Mouse (Mus musculus): ENCODE data around the gene Rab6a.
"Not testable (repeated sequence)": the region's sequence is repeated elsewhere in the genome, so short reads cannot be mapped to it uniquely, and the experiment has no call there.

Rab6a gene

GRCm38 (mm10) chr7:100607214-100608129, at the start of gene Rab6a:
TSS of gene Rab6a (plus strand) at chr7:100607410.
- peak; percentile 97 to 98 for DNase-seq (ENCODE audit: low spot score in 2 of 2)

- DNase-seq (ENCODE audit: low spot score in 2 of 2): no peak
Measured at GRCm38 (mm10) chr7:100559331-100559730, 47.9 kb upstream of the Rab6a start.

- DNase-seq (ENCODE audit: low spot score in 2 of 2): no peak
Measured at GRCm38 (mm10) chr7:100561861-100562587, 45.2 kb upstream of the Rab6a start.

DNA sequence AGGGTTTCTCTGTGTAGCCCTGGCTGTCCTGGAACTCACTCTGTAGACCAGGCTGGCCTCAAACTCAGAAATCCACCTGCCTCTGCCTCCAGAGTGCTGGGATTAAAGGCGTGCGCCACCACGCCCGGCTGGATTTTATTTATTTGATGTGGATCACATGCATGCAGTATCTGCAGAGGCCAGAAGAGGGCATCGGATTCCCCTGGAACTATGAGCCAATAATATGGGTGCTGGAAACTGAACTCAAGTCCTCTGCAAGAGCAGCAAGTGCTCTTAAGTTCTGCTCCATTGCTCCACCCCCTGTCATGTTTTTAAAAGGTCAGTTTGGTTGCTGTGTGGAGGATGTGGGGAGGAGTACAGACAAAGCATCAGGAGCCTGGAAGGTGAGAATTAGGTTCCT, 40.0 kb upstream of the Rab6a start:
- DNase-seq (ENCODE audit: low spot score in 2 of 2): not testable (repeated sequence)

DNA sequence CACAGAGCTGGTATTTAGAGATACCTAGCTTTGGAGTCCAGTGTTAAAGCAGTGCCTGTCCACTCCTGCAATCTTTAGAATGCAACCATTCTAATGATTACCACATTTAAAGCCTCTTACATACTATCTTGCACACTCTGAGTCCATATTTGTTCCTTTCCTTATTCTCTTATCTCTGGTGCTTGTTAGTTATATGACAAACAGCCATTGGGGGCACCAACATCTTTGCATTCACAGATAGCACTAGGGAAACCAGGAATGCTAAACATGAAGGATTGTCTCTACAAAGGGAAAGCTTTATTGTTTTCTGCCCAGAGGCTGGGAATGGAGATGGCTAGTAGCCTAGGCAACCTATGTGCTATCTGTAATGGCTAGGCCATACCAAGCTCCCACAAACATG, 37.3 kb upstream of the Rab6a start:
- no peak for DNase-seq (ENCODE audit: low spot score in 2 of 2)

DNA sequence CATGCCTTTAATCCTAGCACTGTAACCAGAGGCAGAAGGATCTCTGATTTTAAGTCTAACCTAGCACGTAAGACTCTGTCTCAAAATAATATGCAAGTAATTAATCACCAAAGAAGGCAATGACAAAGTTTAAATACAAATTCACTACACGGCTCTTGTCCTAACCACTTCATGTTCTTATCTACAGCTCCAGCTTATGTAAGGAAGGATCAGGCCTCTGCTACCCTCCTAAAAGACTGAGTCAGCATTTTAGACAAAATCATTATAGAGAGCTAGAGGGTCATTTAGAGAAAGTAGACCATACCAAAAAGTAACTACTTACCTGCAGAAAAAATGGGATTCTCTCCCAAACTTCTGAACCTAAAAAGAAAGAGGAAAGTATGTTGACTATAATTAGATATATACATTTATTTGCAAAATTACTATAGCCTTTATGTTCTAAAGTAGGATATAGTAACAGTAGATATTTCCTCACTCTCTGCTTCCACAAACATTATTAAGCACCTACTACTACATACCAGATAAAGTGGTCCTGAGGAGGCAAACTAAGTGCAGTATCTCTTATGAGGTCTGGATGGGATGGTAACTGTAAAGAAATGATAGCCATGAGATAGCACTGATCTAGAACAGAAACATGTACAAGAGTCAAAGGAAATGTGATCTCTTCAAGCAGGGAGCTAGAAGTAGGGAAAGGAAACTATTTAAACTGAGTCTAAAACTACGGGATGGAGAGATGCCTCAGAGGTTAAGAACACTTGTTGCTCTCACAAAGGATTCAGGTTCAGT, 36.1 kb upstream of the Rab6a start:
- DNase-seq (ENCODE audit: low spot score in 2 of 2): no peak

- no peak for DNase-seq (ENCODE audit: low spot score in 2 of 2)
Measured at GRCm38 (mm10) chr7:100572061-100572460, 35.1 kb upstream of the Rab6a start.

- DNase-seq (ENCODE audit: low spot score in 2 of 2): no peak
Measured at GRCm38 (mm10) chr7:100572704-100573103, 34.5 kb upstream of the Rab6a start.

GRCm38 (mm10) chr7:100578794-100579193, 28.4 kb upstream of the Rab6a start:
- DNase-seq (ENCODE audit: low spot score in 2 of 2): no peak

DNA sequence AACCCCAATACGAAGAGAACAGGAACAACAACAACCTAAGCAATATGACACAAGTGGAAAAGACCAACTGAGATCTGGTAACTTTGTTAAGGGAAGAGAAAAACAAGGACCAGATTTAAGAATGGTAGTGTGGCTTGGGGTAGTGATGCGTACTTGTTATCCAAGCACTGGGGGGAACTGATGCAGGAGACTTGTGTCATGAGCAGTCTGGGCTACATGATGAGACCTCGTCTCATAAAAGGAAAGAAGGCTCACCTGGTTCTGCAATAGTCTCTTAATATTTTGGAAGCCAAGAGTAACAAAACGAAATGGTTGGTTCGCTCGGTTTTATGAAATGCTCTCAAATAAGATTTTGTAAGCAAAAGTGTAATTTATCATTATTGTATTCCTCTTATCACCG, 25.0 kb upstream of the Rab6a start:
- DNase-seq (ENCODE audit: low spot score in 2 of 2): no peak

DNA sequence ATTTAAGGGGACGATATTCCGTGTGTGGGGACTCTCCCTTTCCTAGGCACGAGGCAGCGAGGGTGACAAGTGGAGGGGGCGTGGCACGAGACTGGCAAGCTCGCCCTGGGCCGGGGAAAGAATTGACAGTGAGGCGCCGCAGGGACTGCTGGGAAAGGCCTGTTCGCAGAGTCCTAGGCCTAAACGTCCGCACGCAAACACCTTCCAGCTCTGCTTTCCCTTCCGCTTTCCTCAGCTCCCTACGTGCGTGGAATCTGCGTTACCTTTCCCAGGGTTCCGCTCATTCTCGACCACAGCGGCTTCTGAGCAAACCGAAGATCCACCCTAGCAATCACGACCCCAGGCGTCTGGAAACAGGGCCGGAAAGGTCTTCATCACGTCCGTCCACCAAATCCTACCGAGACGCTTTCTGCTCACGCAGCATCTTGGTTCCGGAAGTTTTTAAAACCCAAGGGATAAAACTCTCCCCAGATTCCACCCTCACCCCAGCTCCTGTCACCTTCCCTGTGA, 24.4 kb upstream of the Rab6a start:
- peak; percentile 81 to 88 for DNase-seq (ENCODE audit: low spot score in 2 of 2)

GRCm38 (mm10) chr7:100589816-100590215, 17.4 kb upstream of the Rab6a start:
- DNase-seq (ENCODE audit: low spot score in 2 of 2): no peak

GRCm38 (mm10) chr7:100590504-100590844, 16.7 kb upstream of the Rab6a start:
- no peak for DNase-seq (ENCODE audit: low spot score in 2 of 2)

GRCm38 (mm10) chr7:100590845-100591521, 16.2 kb upstream of the Rab6a start:
- DNase-seq (ENCODE audit: low spot score in 2 of 2): peak; percentile 75 to 76

- no peak for DNase-seq (ENCODE audit: low spot score in 2 of 2)
Measured at GRCm38 (mm10) chr7:100591522-100591852, 15.7 kb upstream of the Rab6a start.

DNA sequence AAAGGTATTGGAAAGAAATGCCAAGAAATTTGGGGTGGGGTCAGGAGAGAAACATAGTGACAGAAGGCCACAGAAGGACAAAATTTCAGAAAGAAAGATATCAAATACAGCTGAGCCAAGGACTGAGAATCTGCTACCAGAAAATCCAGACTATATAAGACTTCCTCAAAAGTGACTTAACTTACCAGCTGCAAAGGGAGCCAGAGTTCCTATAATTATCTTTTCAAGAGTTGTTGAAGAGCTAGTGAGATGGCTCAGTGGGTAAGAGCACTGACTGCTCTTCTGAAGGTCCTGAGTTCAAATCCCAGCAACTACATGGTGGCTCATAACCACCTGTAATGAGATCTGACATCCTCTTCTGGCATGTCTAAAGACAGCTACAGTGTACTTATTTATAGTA, 13.9 kb upstream of the Rab6a start:
- DNase-seq (ENCODE audit: low spot score in 2 of 2): no peak

DNA sequence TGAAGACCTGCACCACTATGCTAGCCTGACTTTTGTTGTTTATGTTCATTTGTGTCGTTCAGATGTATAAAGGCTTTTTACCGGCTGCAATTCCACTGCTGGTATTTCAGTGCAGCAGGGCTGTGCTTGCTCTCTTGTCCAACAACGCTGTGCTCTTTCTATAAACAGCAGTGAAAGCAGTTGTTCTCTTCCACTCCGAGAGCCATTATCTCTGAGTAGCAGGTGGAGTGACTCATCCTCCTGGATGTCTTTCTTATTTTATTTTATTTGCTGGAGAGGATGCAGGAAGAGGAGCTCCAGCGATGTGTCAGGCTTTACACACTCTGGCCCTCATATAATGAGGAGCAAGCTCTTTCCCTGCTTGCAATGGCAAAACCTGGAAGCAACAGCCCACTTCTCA, 7.0 kb upstream of the Rab6a start:
- no peak for DNase-seq (ENCODE audit: low spot score in 2 of 2)

- peak; percentile 57 to 62 for DNase-seq (ENCODE audit: low spot score in 2 of 2)
Measured at GRCm38 (mm10) chr7:100608130-100608741, 1.0 kb downstream of the Rab6a start, which contains the start of gene Mrpl48. TSS of gene Mrpl48 (minus strand) at chr7:100608301.

DNA sequence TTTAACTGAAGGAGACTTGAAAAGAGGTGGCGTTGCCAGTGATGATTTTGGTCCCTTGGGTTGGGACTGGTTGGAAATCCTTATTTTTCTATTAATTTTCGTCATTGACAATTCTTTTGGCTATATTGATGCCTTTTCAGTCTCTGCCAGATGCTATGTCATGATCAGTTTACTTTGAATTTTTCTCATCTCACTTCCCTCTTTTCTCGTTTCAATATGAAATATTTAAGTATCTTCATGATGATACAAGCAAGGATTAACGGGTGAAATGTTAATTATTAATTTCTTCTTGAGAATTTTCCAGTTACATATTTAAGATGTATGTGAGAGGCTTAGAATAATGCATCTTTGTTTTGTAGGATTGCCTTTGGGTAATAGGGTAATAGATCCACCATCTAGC, 1.7 kb downstream of the Rab6a start:
- DNase-seq (ENCODE audit: low spot score in 2 of 2): no peak

DNA sequence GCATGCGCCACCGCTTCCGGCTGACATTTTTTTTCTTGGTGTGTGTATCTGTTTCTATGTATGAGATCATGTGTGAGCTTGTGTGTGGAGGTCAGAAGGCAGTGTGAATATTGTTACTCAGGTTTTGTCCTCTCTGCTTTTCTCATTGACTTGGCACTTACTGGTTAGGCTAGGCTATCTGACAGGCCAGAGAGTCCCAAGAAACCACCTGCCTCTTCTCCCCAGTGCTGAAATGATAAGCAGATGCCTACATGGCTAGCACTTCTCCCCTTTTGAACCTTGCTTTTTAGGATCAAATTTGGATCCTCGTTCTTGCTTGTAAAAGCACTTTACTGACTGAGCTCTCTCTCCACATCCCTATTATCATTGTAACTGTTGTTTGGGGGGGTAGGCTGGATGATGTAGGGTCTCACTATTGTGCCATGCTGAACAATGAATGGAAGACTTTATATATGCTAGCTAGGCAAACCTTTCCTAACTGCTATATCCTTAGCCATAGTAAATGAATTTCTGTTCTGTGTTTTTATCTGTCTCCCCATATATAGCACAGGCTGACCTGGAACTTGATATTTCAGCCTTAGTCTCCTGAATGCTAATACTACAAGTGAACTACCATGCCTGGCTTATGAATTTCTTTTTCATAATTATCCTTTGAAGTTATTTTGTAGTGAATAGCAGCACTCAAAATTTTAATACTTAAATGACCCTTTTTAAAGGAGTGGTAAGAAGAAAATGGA, 9.1 kb downstream of the Rab6a start:
- DNase-seq (ENCODE audit: low spot score in 2 of 2): no peak
